21 mouse cellular contexts compared by ENCODE assay signal in the genomic region with DNA sequence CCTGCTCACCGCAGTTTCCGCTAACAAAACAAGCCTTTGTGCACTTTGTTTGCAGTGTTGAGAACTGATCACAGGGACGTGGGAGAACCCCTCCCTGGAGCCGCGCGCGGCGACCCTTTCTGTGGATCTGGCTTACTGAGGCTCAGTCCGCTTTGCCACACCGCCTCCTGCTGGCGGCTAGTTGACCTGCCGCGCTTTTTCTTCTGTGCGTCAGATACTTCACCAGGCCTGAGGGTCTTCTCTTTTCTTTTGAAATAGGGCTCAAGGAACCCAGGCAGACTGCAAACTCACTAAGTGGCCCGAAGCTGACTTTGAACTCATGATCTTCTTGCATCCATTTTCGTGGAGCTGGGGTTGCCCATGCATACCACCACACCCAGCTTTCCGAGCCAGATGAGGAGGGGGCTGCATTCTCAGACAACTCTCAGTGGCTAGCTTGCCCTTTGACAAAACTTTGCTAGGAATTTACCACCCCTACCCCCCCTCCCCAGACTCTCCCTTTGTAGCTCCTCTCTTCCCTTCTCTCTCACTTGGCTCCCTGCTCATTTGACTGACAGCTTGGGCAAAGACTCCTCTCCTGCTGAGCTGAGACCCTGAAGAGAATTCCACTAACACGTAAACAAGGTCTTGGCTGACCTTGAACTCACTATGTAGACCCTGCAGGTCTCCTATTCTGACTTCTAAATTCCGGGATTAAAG.
DNase-seq lines count a peak whose midpoint lies in the region; ATAC-seq and TF ChIP-seq lines count a peak whose summit lies in the region.
"Had no signal": no experiment of that assay in that cellular context is flagged by ENCODE, and none has a peak within 500 bp of the region (broad histone marks: within the 10 kb centered on the region; RNA-seq: fewer than 3 reads in every experiment).

No protein-coding gene starts in this region.

- no peak overlapping the region for H3K27ac ChIP-seq in forebrain, postnatal 0 days (ENCODE audit: low read depth, low read length)
- H3K27ac ChIP-seq in forebrain, embryonic 11.5 days (ENCODE audit: low read depth, low read length) = no peak overlapping the region
- H3K27ac ChIP-seq in liver, postnatal 0 days (ENCODE audit: low read depth) = no peak overlapping the region
- no peak overlapping the region for H3K27ac ChIP-seq in liver, embryonic 12.5 days
- H3K27ac ChIP-seq: embryonic facial prominence, embryonic 15.5 days; forebrain, embryonic 15.5 days; heart, embryonic 10.5 days; hindbrain, embryonic 15.5 days; kidney, postnatal 0 days; liver, embryonic 15.5 days had no signal

- 0 out of 2 replicates have a peak, but pooled peaks have one; percentile 3 for TF ChIP-seq CTCF in forebrain, postnatal 0 days (IDR thresholded peaks at IDR 0.05; ENCODE audit: low read depth)
- TF ChIP-seq CTCF in liver, postnatal 0 days (IDR thresholded peaks at IDR 0.05; ENCODE audit: low read depth) = 0 out of 2 replicates have a peak, but pooled peaks have one; percentile 34

- no peak overlapping the region for H3K9ac ChIP-seq in forebrain, postnatal 0 days
- H3K9ac ChIP-seq in forebrain, embryonic 11.5 days (ENCODE audit: low read length) = no peak overlapping the region
- H3K9ac ChIP-seq in liver, postnatal 0 days (replicated peaks) = no peak overlapping the region
- no peak overlapping the region for H3K9ac ChIP-seq in liver, embryonic 12.5 days
- H3K9ac ChIP-seq: embryonic facial prominence, embryonic 15.5 days; forebrain, embryonic 15.5 days; hindbrain, embryonic 15.5 days; liver, embryonic 15.5 days had no signal

- no peak for TF ChIP-seq EP300 in liver, postnatal 0 days (IDR thresholded peaks at IDR 0.05; ENCODE audit: low read depth)

- H3K27me3 ChIP-seq in forebrain, postnatal 0 days (ENCODE audit: insufficient read depth, low read length) = no peaks in the 10 kb centered on the region
- no peaks in the 10 kb centered on the region for H3K27me3 ChIP-seq in forebrain, embryonic 11.5 days (ENCODE audit: control insufficient read depth, insufficient read depth, low read length)
- H3K27me3 ChIP-seq in liver, postnatal 0 days (ENCODE audit: insufficient read depth, low read length) = no peaks in the 10 kb centered on the region
- H3K27me3 ChIP-seq in liver, embryonic 12.5 days (replicated peaks) = no peaks in the 10 kb centered on the region
- H3K27me3 ChIP-seq: embryonic facial prominence, embryonic 15.5 days; forebrain, embryonic 15.5 days; hindbrain, embryonic 15.5 days; liver, embryonic 15.5 days had no signal

- no peak overlapping the region for H3K4me2 ChIP-seq in forebrain, postnatal 0 days (ENCODE audit: low read depth)
- H3K4me2 ChIP-seq in forebrain, embryonic 11.5 days (ENCODE audit: low read depth, low read length, severe bottlenecking) = no peak overlapping the region
- H3K4me2 ChIP-seq in liver, postnatal 0 days (ENCODE audit: low read depth, low read length) = no peak overlapping the region
- H3K4me2 ChIP-seq in liver, embryonic 12.5 days = no peak overlapping the region
- H3K4me2 ChIP-seq: embryonic facial prominence, embryonic 15.5 days; forebrain, embryonic 15.5 days; hindbrain, embryonic 15.5 days; liver, embryonic 15.5 days; midbrain, embryonic 11.5 days had no signal

- no peak overlapping the region for H3K4me3 ChIP-seq in forebrain, postnatal 0 days (ENCODE audit: low read depth, low read length)
- no peak overlapping the region for H3K4me3 ChIP-seq in forebrain, embryonic 11.5 days (ENCODE audit: low read depth, low read length)
- H3K4me3 ChIP-seq in liver, postnatal 0 days (ENCODE audit: low read depth, low read length) = no peak overlapping the region
- no peak overlapping the region for H3K4me3 ChIP-seq in liver, embryonic 12.5 days
- H3K4me3 ChIP-seq: embryonic facial prominence, embryonic 15.5 days; forebrain, embryonic 15.5 days; heart, embryonic 10.5 days; hindbrain, embryonic 15.5 days; liver, embryonic 15.5 days had no signal

- WGBS in forebrain, postnatal 0 days = 82% methylated on average over 19 of the region's 19 CpGs
- WGBS in forebrain, embryonic 11.5 days = 79% methylated on average over 19 of the region's 19 CpGs
- 75% methylated on average over 19 of the region's 19 CpGs for WGBS in liver, postnatal 0 days (ENCODE audit: insufficient replicate concordance)
- 46% methylated on average over 19 of the region's 19 CpGs for WGBS in liver, embryonic 12.5 days (ENCODE audit: insufficient replicate concordance)

- no peaks in the 10 kb centered on the region for H3K9me3 ChIP-seq in forebrain, postnatal 0 days (ENCODE audit: low read length)
- no peaks in the 10 kb centered on the region for H3K9me3 ChIP-seq in forebrain, embryonic 11.5 days (ENCODE audit: control insufficient read depth, low read length)
- H3K9me3 ChIP-seq in liver, postnatal 0 days (ENCODE audit: low read length) = no peaks in the 10 kb centered on the region
- no peaks in the 10 kb centered on the region for H3K9me3 ChIP-seq in liver, embryonic 12.5 days (replicated peaks)
- H3K9me3 ChIP-seq: embryonic facial prominence, embryonic 15.5 days; forebrain, embryonic 15.5 days; heart, embryonic 10.5 days; hindbrain, embryonic 15.5 days; liver, embryonic 15.5 days had no signal

- no peak for ATAC-seq in forebrain, postnatal 0 days
- no peak for ATAC-seq in forebrain, embryonic 11.5 days (replicated peaks; ENCODE audit: low FRiP score)
- ATAC-seq in liver, postnatal 0 days = no peak
- ATAC-seq in liver, embryonic 12.5 days = no peak
- ATAC-seq: forebrain, embryonic 15.5 days; intestine, embryonic 16.5 days had no signal

- H3K4me1 ChIP-seq in forebrain, postnatal 0 days (ENCODE audit: insufficient read depth) = no peaks in the 10 kb centered on the region
- H3K4me1 ChIP-seq in forebrain, embryonic 11.5 days (replicated peaks; ENCODE audit: control insufficient read depth, insufficient read depth, low read length) = no peaks in the 10 kb centered on the region
- no peaks in the 10 kb centered on the region for H3K4me1 ChIP-seq in liver, postnatal 0 days (ENCODE audit: insufficient read depth)
- H3K4me1 ChIP-seq in liver, embryonic 12.5 days = no peaks in the 10 kb centered on the region
- H3K4me1 ChIP-seq: embryonic facial prominence, embryonic 15.5 days; forebrain, embryonic 15.5 days; heart, embryonic 10.5 days; hindbrain, embryonic 15.5 days; liver, embryonic 15.5 days had no signal

- no peak for DNase-seq in forebrain, postnatal 0 days
- DNase-seq in forebrain, embryonic 11.5 days (ENCODE audit: low spot score) = no peak
- DNase-seq in liver, postnatal 0 days = no peak
- peak; percentile 96 for DNase-seq in ZHBTc4 (ENCODE audit: low read depth, low spot score)
- no peak for DNase-seq in kidney, adult 11 months
- DNase-seq in adrenal gland, postnatal 4 days (ENCODE audit: low spot score in 2 of 2) = no peak
- DNase-seq: adrenal gland, postnatal 10 days; cerebellum, adult 9-10 months; gastrocnemius, postnatal 10 days; heart, postnatal 4 days; layer of hippocampus, postnatal 36 days; thymus, postnatal 25 days had no signal

- no peaks in the 10 kb centered on the region for H3K36me3 ChIP-seq in forebrain, postnatal 0 days (ENCODE audit: insufficient read depth)
- H3K36me3 ChIP-seq in forebrain, embryonic 11.5 days (ENCODE audit: control insufficient read depth, insufficient read depth, low read length) = no peaks in the 10 kb centered on the region
- no peaks in the 10 kb centered on the region for H3K36me3 ChIP-seq in liver, postnatal 0 days (replicated peaks; ENCODE audit: insufficient read depth, low read length)
- H3K36me3 ChIP-seq in liver, embryonic 12.5 days = no peaks in the 10 kb centered on the region
- H3K36me3 ChIP-seq: embryonic facial prominence, embryonic 15.5 days; forebrain, embryonic 15.5 days; heart, embryonic 10.5 days; hindbrain, embryonic 15.5 days; liver, embryonic 15.5 days had no signal
